Mouse (Mus musculus): ENCODE data around the gene Lhfp.

GRCm38 (mm10) chr3:53308649-53309048 lies 267.3 kb downstream of the Lhfp start:
- TF ChIP-seq CTCF (IDR thresholded peaks at IDR 0.05; ENCODE audit: control insufficient read depth, insufficient read depth, low read length) (peak; percentile 29; the same call in 1 of the 2 replicates), POLR2A (IDR thresholded peaks at IDR 0.05; ENCODE audit: borderline replicate concordance, control insufficient read depth, low read depth, low read length) (no peak)

Data from bone marrow, adult 2 months (tissue).